ENCODE assay signal across 26 mouse cellular contexts in genomic region chr1:8019448-8019847, GRCm38 (mm10).
"Had no signal": no experiment of that assay in that cellular context is flagged by ENCODE, and none has a peak within 500 bp of the region (broad histone marks: within the 10 kb centered on the region; RNA-seq: fewer than 3 reads in every experiment).

No protein-coding gene starts in this region.

- H3K27me3 ChIP-seq: embryonic facial prominence, embryonic 12.5 days; embryonic facial prominence, embryonic 13.5 days; embryonic facial prominence, embryonic 15.5 days; forebrain, embryonic 12.5 days; forebrain, embryonic 13.5 days; forebrain, embryonic 15.5 days had no signal

- H3K4me3 ChIP-seq: embryonic facial prominence, embryonic 10.5 days; embryonic facial prominence, embryonic 12.5 days; embryonic facial prominence, embryonic 13.5 days; embryonic facial prominence, embryonic 15.5 days; erythroblast, embryonic 14.5 days; forebrain, embryonic 10.5 days; forebrain, embryonic 12.5 days; forebrain, embryonic 13.5 days; forebrain, embryonic 15.5 days; gastrocnemius, adult 2 months had no signal

- DNase-seq: cerebellum, adult 2 months; cerebellum, adult 8-10 months; cerebellum, adult 9-10 months; cerebellum, adult 9-11 months; cerebellum, postnatal 10 days; cerebellum, postnatal 14 days; cerebellum, postnatal 25 days; cerebellum, postnatal 36 days; embryo, embryonic 11 days; forebrain, postnatal 0 days; gastrocnemius, adult 2 months; gastrocnemius, postnatal 10 days; gastrocnemius, postnatal 14 days; gastrocnemius, postnatal 25 days; gastrocnemius, postnatal 36 days; heart, adult 11 months; heart, adult 18-20 months had no signal

- H3K36me3 ChIP-seq: embryonic facial prominence, embryonic 10.5 days; embryonic facial prominence, embryonic 12.5 days; embryonic facial prominence, embryonic 13.5 days; embryonic facial prominence, embryonic 15.5 days; forebrain, embryonic 10.5 days; forebrain, embryonic 12.5 days; forebrain, embryonic 15.5 days had no signal

- H3K4me2 ChIP-seq: embryonic facial prominence, embryonic 12.5 days; embryonic facial prominence, embryonic 13.5 days; embryonic facial prominence, embryonic 15.5 days; forebrain, embryonic 12.5 days; forebrain, embryonic 13.5 days; forebrain, embryonic 15.5 days had no signal
